In genomic region chr19:10167112-10167511, GRCm38 (mm10) we compare ENCODE assay signal across 24 mouse cellular contexts. TPM values are rescaled to one million over a fixed set of nuclear protein-coding genes. Genes with fewer than 3 reads are reported as not detected.
DNase-seq lines count a peak whose midpoint lies in the region; TF ChIP-seq lines count a peak whose summit lies in the region.
"Had no signal": no experiment of that assay in that cellular context is flagged by ENCODE, and none has a peak within 500 bp of the region (broad histone marks: within the 10 kb centered on the region; RNA-seq: fewer than 3 reads in every experiment).

No protein-coding gene starts in this region.

- TF ChIP-seq POLR2A in liver, adult 2 months (IDR thresholded peaks at IDR 0.05; ENCODE audit: extremely low read depth, insufficient read depth, low read length): no peak

- H3K36me3 ChIP-seq in liver, adult 2 months (ENCODE audit: control insufficient read depth, insufficient read depth, low read length): no peaks in the 10 kb centered on the region
- H3K36me3 ChIP-seq in limb, embryonic 10.5 days: no peaks in the 10 kb centered on the region
- H3K36me3 ChIP-seq: embryonic facial prominence, embryonic 13.5 days; embryonic facial prominence, embryonic 15.5 days; forebrain, embryonic 10.5 days; forebrain, embryonic 12.5 days; G1E had no signal

- no peaks in the 10 kb centered on the region for H3K79me2 ChIP-seq in liver, adult 2 months (ENCODE audit: control insufficient read depth, insufficient read depth, low read length)

- TF ChIP-seq CTCF in liver, adult 2 months (IDR thresholded peaks at IDR 0.05; ENCODE audit: low read depth, low read length): no peak

- H3K4me1 ChIP-seq in liver, adult 2 months (ENCODE audit: control insufficient read depth, insufficient read depth, low read length): peaks cover 20% of the 10 kb centered on the region
- no peaks in the 10 kb centered on the region for H3K4me1 ChIP-seq in limb, embryonic 10.5 days
- H3K4me1 ChIP-seq: embryonic facial prominence, embryonic 13.5 days; embryonic facial prominence, embryonic 15.5 days; forebrain, embryonic 10.5 days; forebrain, embryonic 12.5 days had no signal

- no peak overlapping the region for H3K9ac ChIP-seq in liver, adult 2 months (ENCODE audit: low read depth, low read length)
- H3K9ac ChIP-seq: embryonic facial prominence, embryonic 13.5 days; embryonic facial prominence, embryonic 15.5 days; forebrain, embryonic 12.5 days had no signal

- H3K27me3 ChIP-seq in liver, adult 2 months (ENCODE audit: control insufficient read depth, insufficient read depth, low read length): no peaks in the 10 kb centered on the region
- H3K27me3 ChIP-seq in limb, embryonic 10.5 days (ENCODE audit: low read depth, poor library complexity, severe bottlenecking): no peaks in the 10 kb centered on the region
- H3K27me3 ChIP-seq: CH12.LX; embryonic facial prominence, embryonic 13.5 days; embryonic facial prominence, embryonic 15.5 days; forebrain, embryonic 12.5 days had no signal

- no peak overlapping the region for H3K27ac ChIP-seq in liver, adult 2 months (replicated peaks; ENCODE audit: insufficient read depth, low read depth, low read length)
- no peak overlapping the region for H3K27ac ChIP-seq in limb, embryonic 10.5 days
- H3K27ac ChIP-seq: embryonic facial prominence, embryonic 13.5 days; embryonic facial prominence, embryonic 15.5 days; forebrain, embryonic 10.5 days; forebrain, embryonic 12.5 days had no signal

- 33% methylated on average over 4 of the region's 4 CpGs for WGBS in liver, adult 2 months
- WGBS in limb, embryonic 10.5 days: 85% methylated on average over 4 of the region's 4 CpGs

- H3K9me3 ChIP-seq in limb, embryonic 10.5 days (replicated peaks): no peaks in the 10 kb centered on the region
- H3K9me3 ChIP-seq: embryonic facial prominence, embryonic 13.5 days; embryonic facial prominence, embryonic 15.5 days; forebrain, embryonic 10.5 days; forebrain, embryonic 12.5 days had no signal

- DNase-seq in heart, adult 11 months: peak; percentile 68
- DNase-seq in heart, adult 9 months (ENCODE audit: low spot score in 2 of 2): no peak
- peak; percentile 59 for DNase-seq in liver, adult 2 months (ENCODE audit: extremely low read depth, low read depth, low spot score)
- DNase-seq in liver: no peak
- peak; percentile 6 for DNase-seq in limb, embryonic 10.5 days (ENCODE audit: low spot score)
- no peak for DNase-seq in spleen, postnatal 4 days (ENCODE audit: low spot score in 2 of 2)
- DNase-seq: adrenal gland, adult 2 months; adrenal gland, postnatal 10 days; adrenal gland, postnatal 25 days; B cell, adult 2 months; cerebellum, adult 11 months; cerebellum, adult 18-20 months; cerebellum, adult 8-10 months; cerebellum, adult 9-11 months; cerebellum, postnatal 14 days; cerebellum, postnatal 36 days; embryo, embryonic 11 days had no signal

- H3K4me3 ChIP-seq in liver, adult 2 months (ENCODE audit: insufficient read depth, low read depth, low read length): no peak overlapping the region
- H3K4me3 ChIP-seq in limb, embryonic 10.5 days: no peak overlapping the region
- H3K4me3 ChIP-seq: embryonic facial prominence, embryonic 13.5 days; embryonic facial prominence, embryonic 15.5 days; erythroblast, embryonic 14.5 days; forebrain, embryonic 10.5 days; forebrain, embryonic 12.5 days had no signal

RNA-seq across cellular contexts. Expression of gene Fads1, which starts 15.6 kb away (rescaled TPM):
- total RNA-seq in liver, adult 2 months (2014; rRNA removed): 238 and 300 TPM in 2 replicates
- polyA plus RNA-seq in liver, adult 2 months (2012; rRNA removed): 297 and 352 TPM in 2 replicates
- polyA plus RNA-seq in limb, embryonic 10.5 days (2016; fragmentation: Nextera tagmentation; extraction: Ambion mirVana): 142 and 155 TPM in 2 replicates

RNA-seq across cellular contexts. Expression of gene Tmem258, which starts 36.7 kb away (rescaled TPM):
- total RNA-seq in liver, adult 2 months (2014; rRNA removed): 41.1 and 63.0 TPM in 2 replicates
- 80.0 and 133 TPM in 2 replicates for polyA plus RNA-seq in liver, adult 2 months (2012; rRNA removed)
- 420 and 432 TPM in 2 replicates for polyA plus RNA-seq in limb, embryonic 10.5 days (2016; fragmentation: Nextera tagmentation; extraction: Ambion mirVana)

RNA-seq across cellular contexts. Expression of gene Fen1, which starts 36.9 kb away (rescaled TPM):
- 3.0 and 4.6 TPM in 2 replicates for total RNA-seq in liver, adult 2 months (2014; rRNA removed)
- 2.3 and 2.5 TPM in 2 replicates for polyA plus RNA-seq in liver, adult 2 months (2012; rRNA removed)
- polyA plus RNA-seq in limb, embryonic 10.5 days (2016; fragmentation: Nextera tagmentation; extraction: Ambion mirVana): 188 and 204 TPM in 2 replicates

Comparison
In these comparisons a context has a peak if more than half of its experiments do, and no peak if none do; other contexts are left out.
1. DNase-seq: peak in heart, adult 11 months (single experiment), liver, adult 2 months (single experiment) and limb, embryonic 10.5 days (single experiment); none in heart, adult 9 months (0 of 2), liver (single experiment) and spleen, postnatal 4 days (0 of 2).
2. RNA of gene Fen1, which starts 36.9 kb away (polyA plus RNA-seq): 188 to 204 TPM in limb, embryonic 10.5 days; 2.3 to 2.5 TPM in liver, adult 2 months; every median in the first group is over 10 times any median in the second.